In genomic region chr17:94764011-94764410, GRCm38 (mm10) we compare ENCODE assay signal across 27 mouse cellular contexts.
"Had no signal": no experiment of that assay in that cellular context is flagged by ENCODE, and none has a peak within 500 bp of the region (broad histone marks: within the 10 kb centered on the region; RNA-seq: fewer than 3 reads in every experiment).

No protein-coding gene starts in this region.

- DNase-seq: left cerebral cortex, postnatal 4 days; liver; liver, embryonic 13.5 days; liver, postnatal 0 days; lung, adult 2 months; lung, embryonic 14.5 days; lung, postnatal 10 days; midbrain, embryonic 14.5 days had no signal

- ATAC-seq: midbrain, embryonic 13.5 days; midbrain, embryonic 15.5 days; midbrain, embryonic 16.5 days had no signal

- H3K4me3 ChIP-seq: left cerebral cortex, adult 2 months; limb, embryonic 10.5 days; limb, embryonic 12.5 days; limb, embryonic 13.5 days; limb, embryonic 15.5 days; liver, embryonic 12.5 days; liver, embryonic 13.5 days; liver, embryonic 15.5 days; lung, embryonic 15.5 days; megakaryocyte, embryonic 14.5 days; midbrain, embryonic 10.5 days; midbrain, embryonic 12.5 days; midbrain, embryonic 13.5 days; midbrain, embryonic 15.5 days; myocyte had no signal

- H3K9ac ChIP-seq: limb, embryonic 12.5 days; limb, embryonic 13.5 days; limb, embryonic 15.5 days; liver, embryonic 12.5 days; liver, embryonic 13.5 days; liver, embryonic 14.5 days; liver, embryonic 15.5 days; liver, postnatal 0 days; lung, embryonic 14.5 days; lung, embryonic 15.5 days; midbrain, embryonic 12.5 days; midbrain, embryonic 13.5 days; midbrain, embryonic 15.5 days had no signal

- H3K4me2 ChIP-seq: limb, embryonic 12.5 days; limb, embryonic 13.5 days; limb, embryonic 15.5 days; liver, embryonic 11.5 days; liver, embryonic 12.5 days; liver, embryonic 13.5 days; liver, embryonic 15.5 days; lung, embryonic 14.5 days; lung, embryonic 15.5 days; midbrain, embryonic 11.5 days; midbrain, embryonic 12.5 days; midbrain, embryonic 13.5 days; midbrain, embryonic 15.5 days had no signal

- H3K27ac ChIP-seq: left cerebral cortex, adult 2 months; limb, embryonic 10.5 days; limb, embryonic 12.5 days; limb, embryonic 13.5 days; limb, embryonic 15.5 days; liver, embryonic 12.5 days; liver, embryonic 13.5 days; liver, embryonic 14.5 days; liver, embryonic 15.5 days; lung, embryonic 15.5 days; macrophage; midbrain, embryonic 10.5 days; midbrain, embryonic 12.5 days; midbrain, embryonic 13.5 days; midbrain, embryonic 15.5 days had no signal

- H3K9me3 ChIP-seq: limb, embryonic 10.5 days; limb, embryonic 12.5 days; limb, embryonic 13.5 days; limb, embryonic 15.5 days; liver, embryonic 12.5 days; liver, embryonic 13.5 days; liver, embryonic 15.5 days; lung, embryonic 15.5 days; megakaryocyte, embryonic 14.5 days; midbrain, embryonic 10.5 days; midbrain, embryonic 12.5 days; midbrain, embryonic 13.5 days; midbrain, embryonic 15.5 days had no signal

- H3K36me3 ChIP-seq: midbrain, embryonic 15.5 days had no signal

- H3K4me1 ChIP-seq: limb, embryonic 10.5 days; limb, embryonic 12.5 days; limb, embryonic 13.5 days; limb, embryonic 15.5 days; liver, embryonic 15.5 days; lung, embryonic 15.5 days; megakaryocyte, embryonic 14.5 days; midbrain, embryonic 10.5 days; midbrain, embryonic 12.5 days; midbrain, embryonic 13.5 days; midbrain, embryonic 15.5 days had no signal

- H3K27me3 ChIP-seq: limb, embryonic 12.5 days; limb, embryonic 13.5 days; limb, embryonic 15.5 days; liver, embryonic 12.5 days; liver, embryonic 13.5 days; liver, embryonic 15.5 days; lung, embryonic 15.5 days; megakaryocyte, embryonic 14.5 days; midbrain, embryonic 12.5 days; midbrain, embryonic 13.5 days; midbrain, embryonic 15.5 days had no signal
